Mouse (Mus musculus) c-Kit-positive CD71-negative TER-119-negative erythroid progenitor cells, embryonic 14.5 days (primary cell): ENCODE data around the gene Gjb3.

Experiments
- DNase-seq: peaks from one replicate; pipeline ENCODE4 v3.0.0-alpha.2; 2013; ENCODE audit warnings: low read depth

Gene Gjb3

GRCm38 (mm10) chr4:127278451-127279001, 52.1 kb downstream of the Gjb3 start:
- DNase-seq: no peak
